23 mouse cellular contexts compared by ENCODE assay signal in genomic region chr4:62433939-62434870, GRCm38 (mm10). TPM values are rescaled to one million over a fixed set of nuclear protein-coding genes. Genes with fewer than 3 reads are reported as not detected.
A peak's percentile ranks its signal among the peaks of the same experiment; 100 is the strongest.
DNase-seq lines count a peak whose midpoint lies in the region; ATAC-seq and TF ChIP-seq lines count a peak whose summit lies in the region.
"Had no signal": no experiment of that assay in that cellular context is flagged by ENCODE, and none has a peak within 500 bp of the region (broad histone marks: within the 10 kb centered on the region; RNA-seq: fewer than 3 reads in every experiment).

No protein-coding gene starts in this region.

- POLR2A ChIA-PET in Patski (lab: Charles Lee): interaction anchor here (0.6 to 0.7 kb wide), 2 partner anchors 26 to 31 kb away, joined by 3 to 4 read pairs; partner anchors contain the start of gene Cdc26

- H3K36me3 ChIP-seq in kidney, embryonic 16.5 days (ENCODE audit: insufficient read depth, low read length): no peaks in the 10 kb centered on the region
- H3K36me3 ChIP-seq in stomach, postnatal 0 days (ENCODE audit: control insufficient read depth, insufficient read depth, low read length): no peaks in the 10 kb centered on the region
- H3K36me3 ChIP-seq: embryonic facial prominence, embryonic 10.5 days; heart, embryonic 13.5 days; limb, embryonic 12.5 days; liver, embryonic 15.5 days; stomach, embryonic 15.5 days had no signal

- in situ Hi-C loops in Patski (cut with MboI; ENCODE audit: low pct_unique_long_range_greater_than_20kb): no loop called here

- intact Hi-C loops in heart, postnatal 10 days (cut with DNase I): no loop called here

- H3K27ac ChIP-seq in kidney, embryonic 16.5 days (ENCODE audit: low read length): no peak overlapping the region
- no peak overlapping the region for H3K27ac ChIP-seq in stomach, postnatal 0 days (replicated peaks)
- H3K27ac ChIP-seq: embryonic facial prominence, embryonic 10.5 days; forebrain, embryonic 13.5 days; heart, embryonic 13.5 days; hindbrain, postnatal 0 days; limb, embryonic 12.5 days; liver, embryonic 15.5 days; stomach, embryonic 15.5 days had no signal

- H3K27me3 ChIP-seq in kidney, embryonic 16.5 days (ENCODE audit: insufficient read depth, low read length): no peaks in the 10 kb centered on the region
- no peaks in the 10 kb centered on the region for H3K27me3 ChIP-seq in Patski
- H3K27me3 ChIP-seq in stomach, postnatal 0 days (ENCODE audit: control insufficient read depth, insufficient read depth, low read length): no peaks in the 10 kb centered on the region
- H3K27me3 ChIP-seq: forebrain, embryonic 13.5 days; heart, embryonic 13.5 days; limb, embryonic 12.5 days; stomach, embryonic 15.5 days had no signal

- H3K4me2 ChIP-seq in kidney, embryonic 16.5 days (replicated peaks; ENCODE audit: low read depth, low read length): no peak overlapping the region
- H3K4me2 ChIP-seq in stomach, postnatal 0 days (replicated peaks; ENCODE audit: low read depth): no peak overlapping the region
- H3K4me2 ChIP-seq: forebrain, embryonic 13.5 days; heart, embryonic 13.5 days; limb, embryonic 12.5 days; liver, embryonic 15.5 days; stomach, embryonic 15.5 days had no signal

- no peak overlapping the region for H3K9ac ChIP-seq in kidney, embryonic 16.5 days (replicated peaks; ENCODE audit: low read length)
- no peak overlapping the region for H3K9ac ChIP-seq in stomach, postnatal 0 days (ENCODE audit: low read length)
- H3K9ac ChIP-seq: forebrain, embryonic 13.5 days; heart, embryonic 13.5 days; limb, embryonic 12.5 days; liver, embryonic 15.5 days; stomach, embryonic 15.5 days had no signal

- no peak overlapping the region for H3K4me3 ChIP-seq in kidney, embryonic 16.5 days (ENCODE audit: low read length)
- no peak overlapping the region for H3K4me3 ChIP-seq in stomach, postnatal 0 days (ENCODE audit: low read depth, low read length)
- H3K4me3 ChIP-seq: embryonic facial prominence, embryonic 10.5 days; forebrain, embryonic 13.5 days; heart, embryonic 13.5 days; limb, embryonic 12.5 days; liver, embryonic 15.5 days; stomach, embryonic 15.5 days had no signal

- WGBS in kidney, embryonic 16.5 days: 71% methylated on average over 7 of the region's 7 CpGs
- 58% methylated on average over 7 of the region's 7 CpGs for WGBS in stomach, postnatal 0 days

- no peak for ATAC-seq in kidney, embryonic 16.5 days (ENCODE audit: low FRiP score, low TSS enrichment)
- ATAC-seq in Patski: peak; percentile 60
- peak; percentile 91 for ATAC-seq in stomach, postnatal 0 days (ENCODE audit: low FRiP score, low TSS enrichment)
- ATAC-seq: forebrain, embryonic 13.5 days; hindbrain, postnatal 0 days; midbrain, embryonic 16.5 days had no signal

- H3K9me3 ChIP-seq in kidney, embryonic 16.5 days (ENCODE audit: low read length): no peaks in the 10 kb centered on the region
- no peaks in the 10 kb centered on the region for H3K9me3 ChIP-seq in stomach, postnatal 0 days (ENCODE audit: control insufficient read depth, low read length)
- H3K9me3 ChIP-seq: embryonic facial prominence, embryonic 10.5 days; forebrain, embryonic 13.5 days; heart, embryonic 13.5 days; limb, embryonic 12.5 days; liver, embryonic 15.5 days; stomach, embryonic 15.5 days had no signal

- DNase-seq in kidney, adult 11 months: peak; percentile 61
- no peak for DNase-seq in Patski (ENCODE audit: low read depth, low spot score)
- peak; percentile 78 for DNase-seq in kidney, adult 9 months
- DNase-seq in stomach, postnatal 0 days (ENCODE audit: low spot score): peak; percentile 22
- DNase-seq in heart, postnatal 10 days: no peak
- no peak for DNase-seq in testis, postnatal 14 days (ENCODE audit: low spot score)
- DNase-seq in spleen, postnatal 4 days (ENCODE audit: low spot score in 2 of 2): no peak
- DNase-seq: cerebellum, adult 11-12 months; heart, postnatal 4 days; lung, postnatal 10 days; thymus, postnatal 14 days had no signal

- CTCF ChIA-PET in Patski (lab: Charles Lee): interaction anchor here (1.4 to 1.5 kb wide), 2 partner anchors 12 to 20 kb away, joined by 4 read pairs; no protein-coding TSS in a partner anchor

- TF ChIP-seq EP300 in stomach, postnatal 0 days (optimal IDR thresholded peaks at IDR 0.05): no peak

- H3K4me1 ChIP-seq in kidney, embryonic 16.5 days (ENCODE audit: insufficient read depth, low read length): no peaks in the 10 kb centered on the region
- H3K4me1 ChIP-seq in stomach, postnatal 0 days (replicated peaks; ENCODE audit: control insufficient read depth, insufficient read depth): no peaks in the 10 kb centered on the region
- H3K4me1 ChIP-seq: embryonic facial prominence, embryonic 10.5 days; forebrain, embryonic 13.5 days; heart, embryonic 13.5 days; limb, embryonic 12.5 days; stomach, embryonic 15.5 days had no signal

- TF ChIP-seq CTCF in Patski (IDR thresholded peaks at IDR 0.05): no peak
- TF ChIP-seq CTCF in stomach, postnatal 0 days (IDR thresholded peaks at IDR 0.05; ENCODE audit: low read depth): no peak

RNA-seq across cellular contexts. Expression of gene Rnf183, which starts 0.8 kb away (rescaled TPM):
- 0.40 and 0.95 TPM in 2 replicates for polyA plus RNA-seq in kidney, embryonic 16.5 days (2015; fragmentation: Nextera tagmentation; extraction: Ambion mirVana)
- polyA plus RNA-seq in Patski (2021): 0.96 TPM
- polyA plus RNA-seq in stomach, postnatal 0 days (2015; fragmentation: Nextera tagmentation; extraction: Ambion mirVana): 0.23 and 0.24 TPM in 2 replicates
- not detected for total RNA-seq in heart, postnatal 10 days (2021)
- total RNA-seq: gastrocnemius, postnatal 4 days; heart, postnatal 4 days; left cerebral cortex, adult 8-10 months; megakaryocyte-erythroid progenitor cell, adult 5-6 weeks had no signal
- polyA plus RNA-seq: embryonic facial prominence, embryonic 10.5 days; forebrain, embryonic 13.5 days; heart, embryonic 13.5 days; limb, embryonic 12.5 days; liver, embryonic 15.5 days; stomach, embryonic 15.5 days had no signal

RNA-seq across cellular contexts. Expression of gene Prpf4, which starts 25.6 kb away (rescaled TPM):
- polyA plus RNA-seq in kidney, embryonic 16.5 days (2015; fragmentation: Nextera tagmentation; extraction: Ambion mirVana): 25.2 and 25.8 TPM in 2 replicates
- 10.9 TPM for polyA plus RNA-seq in Patski (2021)
- polyA plus RNA-seq in stomach, postnatal 0 days (2015; fragmentation: Nextera tagmentation; extraction: Ambion mirVana): 7.5 and 7.6 TPM in 2 replicates
- total RNA-seq in heart, postnatal 10 days (2021): 10 to 100 TPM; 10.9 to 11.5 TPM

RNA-seq across cellular contexts. Expression of gene Cdc26, which starts 25.8 kb away (rescaled TPM):
- polyA plus RNA-seq in kidney, embryonic 16.5 days (2015; fragmentation: Nextera tagmentation; extraction: Ambion mirVana): 147 and 149 TPM in 2 replicates
- polyA plus RNA-seq in Patski (2021): 32.2 TPM
- polyA plus RNA-seq in stomach, postnatal 0 days (2015; fragmentation: Nextera tagmentation; extraction: Ambion mirVana): 83.6 and 91.5 TPM in 2 replicates
- total RNA-seq in heart, postnatal 10 days (2021): 10 to 100 TPM; 47.3 to 58.5 TPM

RNA-seq across cellular contexts. Expression of gene Wdr31, which starts 36.5 kb away (rescaled TPM):
- polyA plus RNA-seq in kidney, embryonic 16.5 days (2015; fragmentation: Nextera tagmentation; extraction: Ambion mirVana): 13.2 and 14.3 TPM in 2 replicates
- polyA plus RNA-seq in Patski (2021): 8.5 TPM
- polyA plus RNA-seq in stomach, postnatal 0 days (2015; fragmentation: Nextera tagmentation; extraction: Ambion mirVana): 2.3 and 2.7 TPM in 2 replicates
- total RNA-seq in heart, postnatal 10 days (2021): 1 to 10 TPM in 1 of 2 experiments, under 1 TPM in 1; 0.89 to 1.0 TPM

RNA-seq across cellular contexts. Expression of gene Bspry, which starts 45.6 kb away (rescaled TPM):
- polyA plus RNA-seq in kidney, embryonic 16.5 days (2015; fragmentation: Nextera tagmentation; extraction: Ambion mirVana): 25.9 and 28.3 TPM in 2 replicates
- 3.3 TPM for polyA plus RNA-seq in Patski (2021)
- polyA plus RNA-seq in stomach, postnatal 0 days (2015; fragmentation: Nextera tagmentation; extraction: Ambion mirVana): 32.5 and 38.1 TPM in 2 replicates
- under 1 TPM in 1 of 2 experiments, not detected in 1; 0.19 TPM for total RNA-seq in heart, postnatal 10 days (2021)
- total RNA-seq: heart, postnatal 4 days had no signal

Comparison
In these comparisons a context has a peak if more than half of its experiments do, and no peak if none do; other contexts are left out.
1. DNase-seq: peak in kidney, adult 11 months (single experiment), kidney, adult 9 months (single experiment) and stomach, postnatal 0 days (single experiment); none in Patski (single experiment), heart, postnatal 10 days (0 of 2), testis, postnatal 14 days (single experiment) and spleen, postnatal 4 days (0 of 2).